Mouse (Mus musculus): ENCODE data around the gene Usp5. TPM values are rescaled to one million over a fixed set of nuclear protein-coding genes. Genes with fewer than 3 reads are reported as not detected.
"Not testable (repeated sequence)": the region's sequence is repeated elsewhere in the genome, so short reads cannot be mapped to it uniquely, and the experiment has no call there.

The Usp5 gene
- total and polyA plus RNA-seq, 2 experiments from 2014 or later = 189 to 222 TPM

DNA sequence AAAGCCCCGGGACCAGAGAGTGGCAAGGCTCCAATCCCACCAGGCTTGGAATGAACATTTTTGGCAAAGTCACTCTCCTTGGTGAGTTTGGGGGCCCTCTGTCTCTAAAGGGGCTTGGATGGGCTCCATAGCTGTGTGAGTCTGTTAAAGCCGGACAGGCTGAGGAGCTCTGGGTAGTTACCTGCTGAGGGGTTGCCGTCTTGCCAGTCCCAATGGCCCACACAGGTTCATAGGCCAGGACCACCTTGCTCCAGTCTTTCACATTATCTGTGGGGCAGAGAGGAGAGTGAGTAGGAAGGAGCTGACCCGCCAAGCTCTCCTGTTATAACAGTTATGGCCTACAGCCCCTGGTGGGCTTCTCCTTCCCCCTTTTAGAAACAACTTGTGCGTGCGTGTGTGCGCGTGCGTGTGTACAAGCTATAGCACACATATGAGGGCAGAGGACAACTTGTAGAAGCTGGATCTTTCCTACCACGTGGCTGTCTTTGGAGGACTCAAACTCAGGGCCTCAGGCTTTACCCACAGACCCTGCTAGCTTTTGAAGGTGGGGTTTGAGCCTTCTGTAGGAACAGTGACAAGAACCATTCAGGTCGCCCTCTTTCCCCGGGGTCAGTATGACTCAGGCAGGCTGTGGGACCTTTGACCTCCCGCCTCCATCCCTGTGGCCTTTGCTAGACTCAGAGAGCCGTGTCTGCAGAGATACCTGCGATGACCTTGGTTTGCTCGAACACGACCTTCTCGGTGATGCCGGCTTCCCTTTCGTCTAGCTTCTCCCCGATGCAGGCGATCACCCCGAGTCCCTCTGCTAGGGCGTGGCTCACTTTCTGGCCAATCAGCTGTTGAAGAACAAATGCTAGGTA lies 17.4 kb downstream of the Usp5 start:
- no peaks in the 10 kb centered on the region for H3K27me3 ChIP-seq (ENCODE audit: insufficient read depth, low read length)
- no peak for ATAC-seq
- H3K9me3 ChIP-seq (ENCODE audit: low read length) = no peaks in the 10 kb centered on the region
- no peak overlapping the region; the same call in 1 of the 2 replicates for H3K4me3 ChIP-seq (ENCODE audit: low read length)
- DNase-seq (ENCODE audit: low spot score) = no peak
- no peak overlapping the region for H3K27ac ChIP-seq
- peak overlapping the region; percentile 89 for H3K4me2 ChIP-seq (ENCODE audit: low read depth, low read length)
- H3K9ac ChIP-seq (replicated peaks; ENCODE audit: low read length) = peak overlapping the region; percentile 76; the same call in 1 of the 2 replicates
- 78% methylated on average over 24 of the region's 24 CpGs for WGBS
- H3K4me1 ChIP-seq (ENCODE audit: insufficient read depth, low read length) = peaks cover 21% of the 10 kb centered on the region
- TF ChIP-seq CTCF (IDR thresholded peaks at IDR 0.05; ENCODE audit: low read depth) = no peak
- peaks cover 6% of the 10 kb centered on the region; the same call in 1 of the 2 replicates for H3K36me3 ChIP-seq (ENCODE audit: insufficient read depth, low read length)

DNA sequence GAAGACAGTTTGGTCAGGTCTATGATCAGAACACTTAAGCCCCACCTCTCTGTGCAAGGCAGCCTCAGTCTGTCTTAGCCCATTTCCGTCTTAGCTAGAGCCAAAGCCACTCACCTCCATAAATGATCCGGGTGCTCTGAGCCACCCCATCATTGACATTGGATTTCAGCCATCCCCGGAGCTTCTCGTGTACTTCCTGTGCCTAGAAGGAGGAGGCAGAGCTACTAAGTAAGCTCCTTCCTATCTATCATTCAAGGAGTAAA lies 17.9 kb downstream of the Usp5 start:
- peaks cover 23% of the 10 kb centered on the region for H3K4me1 ChIP-seq (ENCODE audit: insufficient read depth, low read length)
- WGBS = 72% methylated on average over 4 of the region's 4 CpGs
- ATAC-seq = no peak

DNA sequence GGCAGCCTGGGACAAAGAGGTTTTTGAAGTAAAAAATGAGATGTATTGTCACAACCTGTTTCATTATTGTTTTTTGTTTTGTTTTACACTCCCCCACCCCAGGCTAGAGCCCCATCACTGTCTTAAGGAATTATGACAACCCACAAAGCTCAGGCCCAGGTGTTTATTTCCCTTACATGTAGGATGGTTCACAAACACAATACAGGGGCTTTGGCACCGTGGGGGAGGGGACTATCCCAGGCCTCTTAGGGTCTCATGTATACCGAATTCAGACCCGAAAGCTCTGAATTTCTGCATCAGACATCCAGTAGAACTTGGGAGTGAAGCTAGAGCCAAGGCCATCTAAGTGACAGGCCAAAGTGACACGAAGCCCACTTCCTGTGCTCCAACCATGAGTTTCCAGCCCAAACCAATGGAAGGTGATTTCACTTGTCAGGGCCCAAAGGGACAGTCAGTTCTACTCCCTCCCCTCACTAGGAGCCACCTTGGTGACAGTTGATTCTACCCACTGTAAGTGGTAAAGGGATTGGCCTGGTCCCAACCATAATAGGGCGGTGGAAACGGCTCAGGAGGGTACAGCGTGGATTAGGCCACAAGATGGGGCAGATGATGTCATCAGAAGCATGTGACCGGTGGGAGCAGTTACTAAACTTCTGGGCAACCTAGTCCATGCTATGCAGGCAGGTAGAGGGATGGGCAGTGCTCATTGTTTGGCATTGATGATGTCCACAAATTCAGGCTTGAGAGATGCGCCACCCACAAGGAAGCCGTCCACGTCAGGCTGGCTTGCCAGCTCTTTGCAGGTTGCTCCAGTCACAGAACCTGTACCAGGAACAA lies 18.5 kb downstream of the Usp5 start:
- not testable (repeated sequence) for H3K27ac ChIP-seq; DNase-seq (ENCODE audit: low spot score); H3K9me3 ChIP-seq (ENCODE audit: low read length); H3K4me2 ChIP-seq (ENCODE audit: low read depth, low read length); H3K36me3 ChIP-seq (ENCODE audit: insufficient read depth, low read length); H3K27me3 ChIP-seq (ENCODE audit: insufficient read depth, low read length); H3K4me3 ChIP-seq (ENCODE audit: low read length); ATAC-seq; H3K9ac ChIP-seq (replicated peaks; ENCODE audit: low read length)
- H3K4me1 ChIP-seq (ENCODE audit: insufficient read depth, low read length) = peaks cover 26% of the 10 kb centered on the region
- WGBS = 79% methylated on average over 10 of the region's 11 CpGs

More for the DNA sequence above, 17.9 kb downstream of the Usp5 start:
- no peak for TF ChIP-seq CTCF (IDR thresholded peaks at IDR 0.05; ENCODE audit: low read depth)
- no peaks in the 10 kb centered on the region for H3K27me3 ChIP-seq (ENCODE audit: insufficient read depth, low read length)
- H3K4me3 ChIP-seq (ENCODE audit: low read length) = no peak overlapping the region
- H3K36me3 ChIP-seq (ENCODE audit: insufficient read depth, low read length) = peaks cover under 1% of the 10 kb centered on the region; the same call in 1 of the 2 replicates
- no peak overlapping the region for H3K4me2 ChIP-seq (ENCODE audit: low read depth, low read length)
- no peaks in the 10 kb centered on the region for H3K9me3 ChIP-seq (ENCODE audit: low read length)
- no peak overlapping the region for H3K27ac ChIP-seq
- DNase-seq (ENCODE audit: low spot score) = no peak
- H3K9ac ChIP-seq (replicated peaks; ENCODE audit: low read length) = no peak overlapping the region

GRCm38 (mm10) chr6:124809775-124810538 lies 19.3 kb downstream of the Usp5 start:
- ATAC-seq = no peak
- peak overlapping the region; percentile 97 for H3K4me2 ChIP-seq (ENCODE audit: low read depth, low read length)
- no peak for TF ChIP-seq CTCF (IDR thresholded peaks at IDR 0.05; ENCODE audit: low read depth)
- WGBS = 46% methylated on average over 14 of the region's 14 CpGs
- H3K4me1 ChIP-seq (ENCODE audit: insufficient read depth, low read length) = peaks cover 26% of the 10 kb centered on the region
- H3K36me3 ChIP-seq (ENCODE audit: insufficient read depth, low read length) = no peaks in the 10 kb centered on the region
- no peaks in the 10 kb centered on the region for H3K27me3 ChIP-seq (ENCODE audit: insufficient read depth, low read length)
- DNase-seq (ENCODE audit: low spot score) = no peak
- H3K9ac ChIP-seq (replicated peaks; ENCODE audit: low read length) = peak overlapping the region; percentile 54
- H3K4me3 ChIP-seq (ENCODE audit: low read length) = peak overlapping the region; percentile 51
- H3K9me3 ChIP-seq (ENCODE audit: low read length) = no peaks in the 10 kb centered on the region
- peak overlapping the region; percentile 78; the same call in 1 of the 2 replicates for H3K27ac ChIP-seq

GRCm38 (mm10) chr6:124809052-124809774 lies 20.1 kb downstream of the Usp5 start:
- DNase-seq (ENCODE audit: low spot score) (peak; percentile 87), ATAC-seq (peak; percentile 11)
- Histone ChIP-seq H3K4me2 (ENCODE audit: low read depth, low read length) (peak overlapping the region; percentile 97), H3K4me1 (ENCODE audit: insufficient read depth, low read length) (peaks cover 23% of the 10 kb centered on the region), H3K27ac (peak overlapping the region; percentile 78), H3K36me3 (ENCODE audit: insufficient read depth, low read length) (no peaks in the 10 kb centered on the region), H3K4me3 (ENCODE audit: low read length) (peak overlapping the region; percentile 51), H3K27me3 (ENCODE audit: insufficient read depth, low read length) (no peaks in the 10 kb centered on the region), H3K9me3 (ENCODE audit: low read length) (no peaks in the 10 kb centered on the region), H3K9ac (replicated peaks; ENCODE audit: low read length) (peak overlapping the region; percentile 54)
- 1% methylated on average over 35 of the region's 35 CpGs for WGBS
- peak; percentile 86 for TF ChIP-seq CTCF (IDR thresholded peaks at IDR 0.05; ENCODE audit: low read depth)
